Mouse (Mus musculus) regulatory T cell (primary cell): ENCODE results near the gene BC049730.

Source experiments
- in situ Hi-C: fragments of 300-600 bp; cut with MboI, MseI; formaldehyde crosslinking; loops from one replicate; pipeline ENCODE4 v1.15.1; 2025; ENCODE audit warnings: high pct_unique_total_duplicates

BC049730 gene

DNA sequence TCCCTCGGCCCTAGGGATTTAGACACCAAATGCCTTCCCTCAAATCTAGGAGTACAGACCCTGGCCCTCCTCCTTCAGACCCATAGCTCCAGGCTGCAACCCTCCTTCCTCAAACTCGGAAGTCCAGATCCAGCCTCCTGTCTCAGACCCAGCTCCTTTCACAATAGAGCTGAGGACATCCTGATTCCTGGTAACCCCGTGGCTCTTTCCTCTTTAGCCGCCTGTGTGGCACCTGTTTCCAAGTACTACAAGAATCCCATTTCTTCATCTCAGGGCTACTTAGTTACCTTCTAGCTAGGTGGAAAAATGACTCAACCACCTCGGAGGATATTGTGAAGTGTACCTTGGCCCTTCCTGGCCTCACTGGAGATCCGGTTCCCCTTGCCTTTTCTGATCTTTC lies 52.1 kb downstream of the BC049730 start:
- in situ Hi-C loops, result no loop called here

DNA sequence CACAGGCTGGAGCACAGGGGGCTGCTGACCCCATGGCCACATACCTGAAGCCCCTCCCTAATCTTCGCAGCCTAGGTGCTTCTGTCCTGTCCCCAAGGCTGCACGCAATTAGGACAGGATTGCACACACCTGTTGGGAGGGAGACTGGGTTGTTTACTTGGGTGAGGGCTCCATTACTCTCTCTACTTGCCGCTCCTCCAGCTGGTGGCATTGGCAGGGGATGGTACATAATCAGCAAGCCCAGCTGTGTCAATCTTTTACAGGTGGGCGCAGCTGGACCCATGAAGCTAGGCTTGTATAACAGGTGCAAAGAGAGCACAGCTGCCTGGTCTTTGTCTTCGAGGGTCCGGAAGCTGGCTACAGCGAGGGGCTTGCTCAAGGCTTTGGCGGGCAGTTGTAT lies 53.5 kb downstream of the BC049730 start:
- in situ Hi-C loops, result no loop called here
